Mouse (Mus musculus) lung, adult 2 months (tissue): ENCODE results near the gene Scrn3.

Experiments
- CTCF ChIP-seq: fragments of 200-500 bp; IDR thresholded peaks from 2 replicates; pipeline ENCODE4 v1.5.1; 2011; ENCODE audit warnings: mild to moderate bottlenecking, low read length, control low read depth; ENCODE audit not compliant: insufficient read depth
- POLR2A ChIP-seq: fragments of 200-500 bp; IDR thresholded peaks from 2 replicates; pipeline ENCODE4 v1.6.1; 2011; ENCODE audit warnings: low read depth, mild to moderate bottlenecking, control low read depth, low read length, borderline replicate concordance; ENCODE audit errors: extremely low read depth

GRCm38 (mm10) chr2:73281048-73281661, 31.2 kb upstream of the Scrn3 start:
- TF ChIP-seq CTCF (no peak), POLR2A (no peak)
